Mouse (Mus musculus): ENCODE measurements around the gene Zkscan6.
A peak's percentile ranks its signal among the peaks of the same experiment; 100 is the strongest.

The Zkscan6 gene

DNA sequence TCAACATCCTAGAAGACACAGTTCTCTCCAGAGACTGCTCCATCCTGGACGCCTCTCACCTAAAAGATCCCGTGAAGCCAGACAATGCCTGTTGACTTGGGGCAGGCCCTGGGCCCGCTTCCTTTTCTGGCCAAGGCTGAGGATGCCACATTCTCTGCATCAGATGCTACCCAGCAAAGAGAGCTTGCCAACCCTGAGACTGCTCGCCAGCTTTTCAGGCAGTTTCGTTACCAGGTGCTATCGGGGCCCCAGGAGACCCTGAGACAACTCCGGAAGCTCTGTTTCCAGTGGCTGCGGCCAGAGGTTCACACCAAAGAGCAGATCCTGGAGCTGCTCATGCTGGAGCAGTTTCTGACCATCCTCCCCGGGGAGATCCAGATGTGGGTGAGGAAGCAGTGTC is 7.4 kb downstream of the Zkscan6 start:
- DNase-seq, result no peak

DNA sequence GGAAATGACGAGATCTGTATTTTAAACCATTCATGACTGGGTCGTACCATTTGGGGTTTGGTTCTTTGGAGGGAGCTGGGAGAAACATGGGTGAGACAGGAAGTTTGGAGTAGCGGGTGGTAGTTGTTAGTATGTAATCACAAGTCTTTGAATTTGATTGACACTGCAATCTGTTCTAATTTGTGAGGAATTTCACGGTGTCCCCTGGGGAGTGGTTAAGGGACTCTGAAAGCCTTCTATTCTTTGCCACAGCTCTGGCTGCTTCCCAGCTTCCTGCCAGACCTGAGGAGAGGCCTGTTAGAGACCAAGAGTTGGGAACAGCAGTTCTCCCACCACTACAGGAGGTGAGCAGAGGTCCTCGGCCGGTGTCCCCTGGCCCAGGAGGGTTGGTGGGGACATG is 9.3 kb downstream of the Zkscan6 start:
- no peak for DNase-seq

DNA sequence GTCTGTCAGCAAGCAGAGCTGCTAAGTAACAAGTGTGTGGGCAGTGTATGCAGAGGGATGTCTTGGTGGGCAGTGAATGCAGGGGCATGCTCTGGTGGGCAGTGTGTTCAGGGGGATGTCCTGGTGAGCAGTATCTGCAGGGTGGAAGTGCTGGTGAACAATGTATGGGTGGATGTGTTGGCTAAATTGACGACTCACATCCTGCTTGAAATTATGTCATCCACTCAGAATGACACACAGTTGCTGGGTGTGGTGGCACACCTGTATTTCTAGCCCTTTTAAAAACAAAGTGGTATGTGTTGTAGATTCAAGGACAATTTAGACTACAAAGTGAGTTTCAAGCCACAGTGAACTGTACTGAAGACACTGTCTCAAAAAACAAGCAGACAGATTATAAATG is 11.2 kb downstream of the Zkscan6 start:
- DNase-seq, result no peak

DNA sequence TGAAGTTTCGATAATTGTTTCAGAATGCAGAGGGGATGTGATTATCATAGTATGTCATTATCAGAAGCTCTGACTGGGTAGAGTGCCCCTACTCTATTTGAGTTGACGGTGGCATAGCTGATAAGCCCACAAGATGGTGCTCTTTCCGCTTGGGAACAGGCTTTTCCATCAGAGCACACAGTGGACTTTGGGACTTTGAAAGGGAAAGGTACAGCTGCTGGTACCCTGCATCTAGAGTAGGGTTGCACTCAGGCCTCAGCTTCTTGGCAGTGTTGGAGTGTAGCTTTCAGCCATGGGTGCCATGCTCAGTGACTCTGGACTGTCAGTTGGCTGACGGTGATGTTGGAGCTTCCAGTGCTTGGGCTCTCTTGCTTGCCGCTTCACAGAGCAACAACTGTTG is 13.3 kb downstream of the Zkscan6 start:
- DNase-seq, result peak; percentile 22

DNA sequence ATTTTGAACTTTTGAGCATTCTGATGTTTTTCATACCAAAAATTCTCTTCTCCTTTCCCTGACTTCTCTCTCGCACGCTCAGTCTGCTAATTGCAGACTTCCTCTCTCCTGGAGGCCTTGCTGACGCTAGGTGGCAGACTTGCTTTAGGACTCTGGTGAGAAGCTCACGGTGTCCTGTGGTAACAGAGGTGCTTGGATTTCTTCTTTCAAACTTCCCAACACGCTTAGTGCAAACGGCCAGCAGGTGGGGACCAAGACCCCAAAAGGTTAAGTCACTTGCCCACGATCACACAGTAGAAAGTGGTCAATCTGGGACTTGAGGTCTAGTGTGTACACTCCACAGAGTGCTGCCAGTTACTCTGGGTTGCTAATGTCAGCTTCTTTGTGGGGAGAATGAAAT is 13.9 kb downstream of the Zkscan6 start:
- DNase-seq, result peak; percentile 32

DNA sequence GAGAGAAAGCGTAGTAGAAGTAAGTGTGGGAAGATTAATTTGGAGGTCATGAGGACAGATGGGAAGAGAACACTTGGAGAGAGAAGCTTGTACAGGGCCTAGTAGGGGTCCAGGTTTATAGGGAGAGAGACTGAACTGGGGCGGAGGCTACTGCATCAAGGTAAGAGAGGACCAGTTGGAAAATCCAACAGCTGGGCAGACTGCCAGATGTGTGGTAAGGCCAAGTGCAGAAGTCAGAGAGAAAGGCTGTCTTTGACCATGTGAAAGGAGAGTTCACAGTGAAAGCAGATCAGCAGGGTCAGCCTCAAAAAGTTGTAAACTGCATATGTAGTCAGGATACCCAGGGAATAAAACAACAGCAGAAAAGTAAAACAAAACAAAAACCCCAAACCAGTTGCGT is 17.6 kb downstream of the Zkscan6 start:
- no peak for DNase-seq

DNA sequence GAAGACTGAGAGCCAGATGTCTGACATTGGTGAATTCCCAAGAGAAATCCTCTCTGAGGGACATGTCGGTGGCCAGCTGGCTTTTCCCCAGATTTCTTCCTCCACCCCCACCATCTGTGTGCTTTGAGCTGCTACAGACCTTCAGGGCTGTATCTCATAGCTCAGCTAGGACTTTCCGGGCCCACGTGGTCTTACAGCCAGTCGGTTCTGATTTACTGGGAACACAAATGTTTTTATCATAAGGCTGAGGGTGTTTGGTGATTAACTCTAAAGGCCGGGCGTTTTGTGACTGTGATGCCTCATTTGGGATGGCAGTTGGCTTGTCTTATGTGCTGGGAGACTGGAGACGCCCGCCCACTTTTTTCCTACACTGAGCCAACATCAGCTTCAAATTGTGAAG is 32.0 kb downstream of the Zkscan6 start:
- peak; percentile 71 for DNase-seq

DNA sequence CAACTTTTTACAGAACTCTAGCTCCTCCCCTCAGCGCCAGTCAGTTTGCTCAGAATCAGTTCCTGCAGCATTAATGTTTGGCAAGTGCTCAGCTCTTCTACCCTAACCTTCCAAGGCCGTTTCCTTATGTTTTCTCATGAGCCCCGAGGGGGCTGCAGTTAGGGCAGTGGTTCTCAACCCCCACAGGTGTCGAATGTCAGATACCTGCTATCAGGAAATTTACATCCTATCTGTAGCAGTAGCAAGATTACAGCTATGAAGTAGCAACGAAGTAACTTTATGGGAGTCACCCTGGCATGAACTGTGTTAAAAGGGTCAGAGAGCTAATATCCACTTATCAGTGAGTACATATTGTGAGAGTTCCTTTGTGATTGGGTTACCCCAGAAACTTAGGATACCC is 39.5 kb downstream of the Zkscan6 start:
- no peak for DNase-seq

DNA sequence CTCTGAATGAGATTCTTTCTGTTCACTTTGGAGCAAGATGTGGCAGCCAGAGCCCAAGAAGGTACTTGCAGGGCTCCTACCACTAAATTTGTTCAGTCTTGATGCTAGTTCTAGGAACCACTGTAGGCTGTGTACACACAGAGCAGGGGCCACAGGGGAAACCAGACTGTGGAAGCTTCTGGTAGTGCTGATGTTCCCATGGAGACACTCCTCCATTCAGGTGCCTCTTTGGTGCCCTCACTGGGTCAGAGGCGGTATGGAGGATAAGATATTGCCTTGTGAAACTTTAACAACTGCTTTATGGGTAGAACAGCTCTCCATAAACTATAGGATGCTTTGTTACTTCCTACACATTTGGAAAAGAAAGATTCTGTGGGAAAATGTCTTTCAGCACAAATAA is 45.1 kb downstream of the Zkscan6 start:
- no peak for DNase-seq

DNA sequence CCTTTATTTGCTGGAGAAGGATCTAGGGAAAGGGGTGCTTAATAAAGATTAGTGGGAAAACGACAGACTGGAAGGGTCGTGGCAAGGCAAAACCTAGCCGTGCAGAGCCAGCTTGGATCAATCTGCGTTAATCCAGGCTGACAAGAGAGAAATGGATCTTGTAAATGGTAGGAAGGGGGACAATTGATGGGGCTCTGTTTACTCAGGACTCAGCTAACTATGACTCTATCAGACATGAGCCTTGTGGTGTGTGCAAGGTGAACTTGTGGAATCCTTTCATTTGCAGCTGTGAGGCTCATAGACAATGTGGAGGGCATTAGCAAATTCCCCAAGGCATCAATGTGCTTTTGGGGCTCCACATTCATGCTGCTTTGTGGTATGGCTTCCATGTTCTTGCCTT is 54.5 kb downstream of the Zkscan6 start:
- no peak for DNase-seq

DNA sequence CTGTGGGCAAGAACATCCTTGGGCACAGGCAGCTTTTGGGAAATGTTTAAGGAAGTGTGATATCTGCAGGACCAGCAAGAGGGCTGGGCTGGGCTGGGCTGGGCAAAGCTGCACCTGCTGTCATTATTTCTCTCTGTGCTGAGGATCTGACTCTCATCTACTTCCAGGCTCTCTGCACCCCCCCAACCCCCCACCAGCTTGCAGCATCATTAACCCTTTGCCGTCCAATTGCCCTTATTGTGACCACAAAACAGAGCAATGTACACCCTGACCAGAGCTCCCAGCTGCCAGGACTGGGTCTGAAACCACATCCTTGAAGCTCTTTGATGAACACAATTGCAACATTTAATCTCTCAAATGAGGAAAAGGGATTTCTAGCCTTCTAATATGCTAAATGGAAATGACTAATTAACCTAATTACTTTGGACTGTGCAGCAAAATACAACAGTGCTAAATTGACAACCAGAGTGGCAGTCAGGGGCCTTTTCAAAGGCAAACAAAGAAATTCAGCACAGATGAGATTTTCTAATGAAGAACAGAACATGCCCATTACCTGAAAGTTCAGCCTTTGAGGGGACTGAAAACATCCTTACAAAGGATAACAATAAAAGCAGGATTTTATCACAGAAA is 70.3 kb downstream of the Zkscan6 start:
- no peak for DNase-seq

Measured in kidney, adult 11 months (tissue).